Mouse (Mus musculus) retina, adult 2 months (tissue): ENCODE data around the gene Pnp2.
"Not testable (repeated sequence)": the region's sequence is repeated elsewhere in the genome, so short reads cannot be mapped to it uniquely, and the experiment has no call there.

Experiments used
- DNase-seq: peaks from one replicate; pipeline ENCODE4 v3.0.0-alpha.2; 2012; ENCODE audit warnings: low read depth, low spot score

Gene Pnp2

GRCm38 (mm10) chr14:50957146-50957545 lies 1.4 kb downstream of the Pnp2 start:
- not testable (repeated sequence) for DNase-seq

GRCm38 (mm10) chr14:50958289-50958995 lies 2.6 kb downstream of the Pnp2 start:
- not testable (repeated sequence) for DNase-seq

GRCm38 (mm10) chr14:50968216-50968980 lies 12.6 kb downstream of the Pnp2 start:
- DNase-seq, result no peak

- DNase-seq, result no peak
Measured at GRCm38 (mm10) chr14:50969041-50969440, 13.2 kb downstream of the Pnp2 start.

- DNase-seq, result no peak
Measured at GRCm38 (mm10) chr14:50969558-50970544, 14.1 kb downstream of the Pnp2 start.

GRCm38 (mm10) chr14:50970822-50971221 lies 15.0 kb downstream of the Pnp2 start:
- DNase-seq, result no peak

GRCm38 (mm10) chr14:50973054-50973453 lies 17.3 kb downstream of the Pnp2 start:
- DNase-seq, result not testable (repeated sequence)

- DNase-seq, result no peak
Measured at GRCm38 (mm10) chr14:50973700-50974099, 17.9 kb downstream of the Pnp2 start.

- no peak for DNase-seq
Measured at GRCm38 (mm10) chr14:50975001-50975400, 19.2 kb downstream of the Pnp2 start.

- no peak for DNase-seq
Measured at GRCm38 (mm10) chr14:50976674-50977073, 20.9 kb downstream of the Pnp2 start.

GRCm38 (mm10) chr14:50978451-50978850 lies 22.7 kb downstream of the Pnp2 start:
- not testable (repeated sequence) for DNase-seq

GRCm38 (mm10) chr14:50979631-50980030 lies 23.8 kb downstream of the Pnp2 start:
- DNase-seq, result no peak

GRCm38 (mm10) chr14:50981207-50981606 lies 25.4 kb downstream of the Pnp2 start:
- DNase-seq, result no peak

- DNase-seq, result no peak
Measured at GRCm38 (mm10) chr14:50981837-50982236, 26.0 kb downstream of the Pnp2 start.

GRCm38 (mm10) chr14:50987668-50988067 lies 31.9 kb downstream of the Pnp2 start:
- no peak for DNase-seq

GRCm38 (mm10) chr14:50991037-50991436 lies 35.2 kb downstream of the Pnp2 start:
- no peak for DNase-seq

GRCm38 (mm10) chr14:50997088-50997487 lies 41.3 kb downstream of the Pnp2 start:
- no peak for DNase-seq

GRCm38 (mm10) chr14:50997999-50998666 lies 42.3 kb downstream of the Pnp2 start:
- DNase-seq, result no peak

- DNase-seq, result no peak
Measured at GRCm38 (mm10) chr14:51007152-51007801, 51.5 kb downstream of the Pnp2 start, which contains the start of gene Rnase10. Rnase10 (plus strand) TSS chr14:51007751.

GRCm38 (mm10) chr14:51007914-51008713 lies 52.3 kb downstream of the Pnp2 start:
- DNase-seq, result no peak
